Mouse (Mus musculus) myocyte (in vitro differentiated cells): ENCODE measurements around the gene Frmd4a.

ENCODE experiments used
- MAX ChIP-seq: IDR thresholded peaks from one replicate; pipeline ENCODE4 v1.6.1; 2011; ENCODE audit warnings: low read depth, mild to moderate bottlenecking, control low read depth
- MYOD1 ChIP-seq, 3 experiments: IDR thresholded peaks; one replicate each; pipeline ENCODE4 v1.6.1; 2011; ENCODE audit warnings: control low read depth in 2 of 3, low read depth in 2 of 3, mild to moderate bottlenecking in 2 of 3, moderate library complexity in 1 of 3; ENCODE audit not compliant: insufficient read length in 2 of 3, control insufficient read depth in 1 of 3
- MYOG ChIP-seq, 3 experiments: IDR thresholded peaks; one replicate each; pipeline ENCODE4 v1.6.1; 2011; ENCODE audit warnings: control low read depth in 2 of 3, low read depth in 2 of 3, mild to moderate bottlenecking in 2 of 3; ENCODE audit not compliant: insufficient read length in 2 of 3, control insufficient read depth in 1 of 3, insufficient read depth in 1 of 3
- POLR2A ChIP-seq: IDR thresholded peaks from one replicate; pipeline ENCODE4 v1.6.1; 2011; ENCODE audit warnings: low read depth, mild to moderate bottlenecking, control low read depth, moderate library complexity; ENCODE audit not compliant: insufficient read length
- POLR2AphosphoS2 ChIP-seq: IDR thresholded peaks from one replicate; pipeline ENCODE4 v1.6.1; 2011; ENCODE audit warnings: low read depth, control low read depth; ENCODE audit not compliant: insufficient read length
- TCF12 ChIP-seq: IDR thresholded peaks from one replicate; pipeline ENCODE4 v1.6.1; 2011; ENCODE audit warnings: mild to moderate bottlenecking, control low read depth; ENCODE audit not compliant: poor library complexity, insufficient read depth, severe bottlenecking
- TCF3 ChIP-seq: IDR thresholded peaks from one replicate; pipeline ENCODE4 v1.6.1; 2011; ENCODE audit warnings: low read depth, control low read depth; ENCODE audit not compliant: insufficient read length
- USF1 ChIP-seq: IDR thresholded peaks from one replicate; pipeline ENCODE4 v1.6.1; 2011; ENCODE audit warnings: low read depth, mild to moderate bottlenecking, control low read depth, moderate library complexity

DNA sequence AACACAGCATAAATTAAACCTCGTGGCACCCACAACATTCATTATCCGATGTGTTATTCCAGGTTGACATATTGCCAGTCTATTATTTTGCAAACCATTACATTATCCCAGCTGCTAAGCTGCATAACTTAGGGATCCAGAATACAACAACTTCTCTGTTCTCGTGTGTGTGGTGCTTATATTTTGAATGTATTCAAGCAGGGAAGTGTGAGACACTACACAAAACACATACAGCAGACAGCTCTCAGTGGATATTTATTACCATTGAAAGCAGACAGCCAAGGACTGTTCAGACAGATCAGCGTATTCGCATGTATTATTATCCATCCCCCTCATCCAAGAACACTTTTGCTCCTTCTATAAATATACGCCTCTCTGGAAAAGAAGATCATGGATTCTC, 289.6 kb downstream of the Frmd4a start:
- TF ChIP-seq MYOD1 (IDR thresholded peaks at IDR 0.05; ENCODE audit: control insufficient read depth in 1 of 3, insufficient read length in 2 of 3, low read depth in 2 of 3) = no peak
- no peak for TF ChIP-seq MYOG (IDR thresholded peaks at IDR 0.05; ENCODE audit: control insufficient read depth in 1 of 3, insufficient read depth in 1 of 3, insufficient read length in 2 of 3, low read depth in 2 of 3)
- no peak for TF ChIP-seq MAX
- no peak for TF ChIP-seq POLR2A
- no peak for TF ChIP-seq TCF3
- no peak for TF ChIP-seq USF1
- TF ChIP-seq TCF12 = no peak
- no peak for TF ChIP-seq POLR2AphosphoS2
